Mouse (Mus musculus) spleen, adult 2 months (tissue): Measurements from ENCODE around the gene Fbxl17.

Experiments
- CTCF ChIP-seq: fragments of 200-500 bp; IDR thresholded peaks from 2 replicates; pipeline ENCODE4 v1.5.1; 2011; ENCODE audit warnings: mild to moderate bottlenecking, inconsistent platforms; ENCODE audit not compliant: insufficient read depth, insufficient read length, insufficient replicate concordance; ENCODE audit errors: extremely low read depth
- POLR2A ChIP-seq: fragments of 200-500 bp; IDR thresholded peaks from 2 replicates; pipeline ENCODE4 v1.6.1; 2011; ENCODE audit warnings: low read depth, low read length, inconsistent platforms

GRCm38 (mm10) chr17:63171264-63171663 lies 328.6 kb downstream of the Fbxl17 start:
- no peak for TF ChIP-seq POLR2A
- TF ChIP-seq CTCF: no peak
